Mouse (Mus musculus) spleen, adult 2 months (tissue): ENCODE measurements around the gene Thsd4. TPM values are rescaled to one million over a fixed set of nuclear protein-coding genes. Genes with fewer than 3 reads are reported as not detected.

Experiments used
- DNase-seq, 2 experiments: peaks; one replicate each; pipeline versions ENCODE4 v3.0.0 to v3.0.0-alpha.2; 2012 to 2021; ENCODE audit warnings: low spot score in 2 of 2, low read depth in 1 of 2
- H3K27ac ChIP-seq: fragments of 200-500 bp; 2 replicates; pipeline ENCODE4 v1.5.1; 2012; ENCODE audit warnings: low read length, inconsistent platforms; ENCODE audit not compliant: insufficient read depth
- H3K27me3 ChIP-seq: fragments of 200-500 bp; 2 replicates; pipeline ENCODE4 v1.6.1; 2012; ENCODE audit warnings: mild to moderate bottlenecking, moderate library complexity, low read length, inconsistent platforms; ENCODE audit not compliant: control insufficient read depth, insufficient read depth
- H3K36me3 ChIP-seq: fragments of 200-500 bp; 2 replicates; pipeline ENCODE4 v1.6.1; 2012; ENCODE audit warnings: mild to moderate bottlenecking, low read length, inconsistent platforms; ENCODE audit not compliant: control insufficient read depth, insufficient read depth
- H3K4me1 ChIP-seq: fragments of 200-500 bp; 2 replicates; pipeline ENCODE4 v1.6.1; 2011; ENCODE audit warnings: inconsistent platforms; ENCODE audit not compliant: control insufficient read depth, insufficient read depth, insufficient read length
- H3K4me3 ChIP-seq: fragments of 200-500 bp; 2 replicates; pipeline ENCODE4 v1.5.1; 2011; ENCODE audit warnings: mild to moderate bottlenecking, inconsistent platforms; ENCODE audit not compliant: insufficient read depth, insufficient read length; ENCODE audit errors: extremely low read depth
- CTCF ChIP-seq: fragments of 200-500 bp; IDR thresholded peaks from 2 replicates; pipeline ENCODE4 v1.5.1; 2011; ENCODE audit warnings: mild to moderate bottlenecking, inconsistent platforms; ENCODE audit not compliant: insufficient read depth, insufficient read length, insufficient replicate concordance; ENCODE audit errors: extremely low read depth
- POLR2A ChIP-seq: fragments of 200-500 bp; IDR thresholded peaks from 2 replicates; pipeline ENCODE4 v1.6.1; 2011; ENCODE audit warnings: low read depth, low read length, inconsistent platforms
- WGBS: fragments of 180-500 bp; shearing (Covaris S2); methylation state at CpG from one replicate; pipeline ENCODE4 v1.1.7; 2018; 5-methylcytosine and 5-hydroxymethylcytosine counted together
- polyA plus RNA-seq: library from polyadenylated mRNA; depleted of rRNA; stranded (reverse); fragments of >200 nt; gene quantifications from 2 replicates; pipeline ENCODE4 v1.2.3, GENCODE M21; 2012

Gene Thsd4
- polyA plus RNA-seq, 1 experiment, result 0.95 TPM

- TF ChIP-seq POLR2A (no peak), CTCF (no peak)
Measured at GRCm38 (mm10) chr9:60558507-60558906, 36.7 kb upstream of the Thsd4 start.

GRCm38 (mm10) chr9:60551238-60551637 is 29.4 kb upstream of the Thsd4 start:
- no peak for TF ChIP-seq POLR2A
- TF ChIP-seq CTCF, result no peak
- DNase-seq, result no peak
- Histone ChIP-seq H3K27me3 (no peaks in the 10 kb centered on the region), H3K4me1 (no peaks in the 10 kb centered on the region), H3K4me3 (no peak overlapping the region), H3K27ac (no peak overlapping the region), H3K36me3 (no peaks in the 10 kb centered on the region)
- 93% methylated on average over 4 of the region's 4 CpGs for WGBS

More at GRCm38 (mm10) chr9:60558507-60558906, 36.7 kb upstream of the Thsd4 start:
- no peaks in the 10 kb centered on the region for H3K36me3 ChIP-seq
- no peaks in the 10 kb centered on the region for H3K27me3 ChIP-seq
- no peak for DNase-seq
- H3K27ac ChIP-seq, result no peak overlapping the region
- no peak overlapping the region for H3K4me3 ChIP-seq
- 73% methylated on average over 3 of the region's 3 CpGs for WGBS
- no peaks in the 10 kb centered on the region for H3K4me1 ChIP-seq

- no peak for TF ChIP-seq CTCF
- H3K4me1 ChIP-seq, result peaks cover 2% of the 10 kb centered on the region; the same call in 1 of the 2 replicates
- no peak overlapping the region for H3K4me3 ChIP-seq
- DNase-seq, result no peak
- H3K27me3 ChIP-seq, result no peaks in the 10 kb centered on the region
- H3K27ac ChIP-seq, result no peak overlapping the region
- no peaks in the 10 kb centered on the region for H3K36me3 ChIP-seq
- WGBS, result 50% methylated on average over 4 of the region's 4 CpGs
Measured at GRCm38 (mm10) chr9:60548182-60548581, 26.3 kb upstream of the Thsd4 start.

- no peak for DNase-seq
- TF ChIP-seq POLR2A (no peak), CTCF (no peak)
- 21% methylated on average over 2 of the region's 2 CpGs for WGBS
- Histone ChIP-seq H3K4me1 (peaks cover 2% of the 10 kb centered on the region; the same call in 1 of the 2 replicates), H3K4me3 (no peak overlapping the region), H3K27ac (no peak overlapping the region), H3K36me3 (no peaks in the 10 kb centered on the region), H3K27me3 (no peaks in the 10 kb centered on the region)
Measured at GRCm38 (mm10) chr9:60546169-60546568, 24.3 kb upstream of the Thsd4 start.

- no peak overlapping the region for H3K4me3 ChIP-seq
- TF ChIP-seq POLR2A, result no peak
- TF ChIP-seq CTCF, result no peak
- no peaks in the 10 kb centered on the region for H3K36me3 ChIP-seq
- H3K27ac ChIP-seq, result no peak overlapping the region
- peaks cover 2% of the 10 kb centered on the region; the same call in 1 of the 2 replicates for H3K4me1 ChIP-seq
- 55% methylated on average over 13 of the region's 13 CpGs for WGBS
- DNase-seq, result no peak
- H3K27me3 ChIP-seq, result no peaks in the 10 kb centered on the region
Measured at GRCm38 (mm10) chr9:60545361-60546096, 23.7 kb upstream of the Thsd4 start.

GRCm38 (mm10) chr9:60543422-60544015 is 21.7 kb upstream of the Thsd4 start:
- TF ChIP-seq CTCF (no peak), POLR2A (no peak)
- DNase-seq, result no peak
- Histone ChIP-seq H3K4me3 (no peak overlapping the region), H3K4me1 (peaks cover 2% of the 10 kb centered on the region; the same call in 1 of the 2 replicates), H3K27ac (no peak overlapping the region), H3K27me3 (no peaks in the 10 kb centered on the region), H3K36me3 (no peaks in the 10 kb centered on the region)
- 84% methylated on average over 7 of the region's 7 CpGs for WGBS

GRCm38 (mm10) chr9:60530310-60530709 is 8.5 kb upstream of the Thsd4 start:
- WGBS, result 79% methylated on average over 12 of the region's 12 CpGs
- H3K4me1 ChIP-seq, result no peaks in the 10 kb centered on the region
- no peaks in the 10 kb centered on the region for H3K36me3 ChIP-seq
- TF ChIP-seq CTCF (no peak), POLR2A (no peak)
- H3K27me3 ChIP-seq, result no peaks in the 10 kb centered on the region
- DNase-seq, result no peak
- H3K4me3 ChIP-seq, result no peak overlapping the region
- no peak overlapping the region for H3K27ac ChIP-seq
